Mouse (Mus musculus): ENCODE data around the gene Jade2. TPM values are rescaled to one million over a fixed set of nuclear protein-coding genes. Genes with fewer than 3 reads are reported as not detected.

The Jade2 gene
- polyA plus RNA-seq, 1 experiment from 2014 or later, result 1.8 TPM

DNA sequence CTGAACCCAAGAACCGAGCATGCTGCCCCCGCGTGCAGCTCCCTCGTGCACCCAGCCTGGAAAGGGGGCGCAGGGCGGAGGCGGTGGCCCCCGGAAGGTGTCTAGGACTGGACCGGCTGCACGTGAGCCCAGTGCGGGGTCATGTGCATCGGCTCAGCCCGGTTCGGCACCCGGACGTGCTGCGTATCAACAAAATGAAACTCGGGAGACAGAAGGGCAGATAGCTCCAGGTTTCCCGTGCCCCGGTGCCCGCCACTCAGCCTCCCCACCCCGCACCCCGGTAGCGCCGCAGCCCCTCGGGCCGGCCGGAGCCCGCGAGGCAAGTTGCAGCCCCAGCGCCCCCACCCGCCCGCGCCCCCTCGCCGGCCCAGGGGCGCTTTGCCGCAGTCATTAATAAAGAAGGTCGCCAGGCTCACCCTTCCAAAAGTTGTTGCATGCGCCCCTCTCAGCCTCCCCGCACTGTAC lies 805 bp downstream of the Jade2 start:
- H3K4me3 ChIP-seq, result peak overlapping the region; percentile 71
- 1% methylated on average over 41 of the region's 41 CpGs for WGBS
- peak overlapping the region; percentile 90 for H3K27ac ChIP-seq
- no peak for ATAC-seq (ENCODE audit: insufficient number of reproducible peaks, insufficient read depth, low FRiP score, low TSS enrichment)
- peaks cover 10% of the 10 kb centered on the region; the same call in 1 of the 2 replicates for H3K27me3 ChIP-seq
- H3K4me1 ChIP-seq, result peaks cover 24% of the 10 kb centered on the region
- peak overlapping the region; percentile 95 for H3K4me2 ChIP-seq (replicated peaks)
- no peaks in the 10 kb centered on the region for H3K36me3 ChIP-seq
- no peaks in the 10 kb centered on the region for H3K9me3 ChIP-seq
- peak overlapping the region; percentile 85 for H3K9ac ChIP-seq

DNA sequence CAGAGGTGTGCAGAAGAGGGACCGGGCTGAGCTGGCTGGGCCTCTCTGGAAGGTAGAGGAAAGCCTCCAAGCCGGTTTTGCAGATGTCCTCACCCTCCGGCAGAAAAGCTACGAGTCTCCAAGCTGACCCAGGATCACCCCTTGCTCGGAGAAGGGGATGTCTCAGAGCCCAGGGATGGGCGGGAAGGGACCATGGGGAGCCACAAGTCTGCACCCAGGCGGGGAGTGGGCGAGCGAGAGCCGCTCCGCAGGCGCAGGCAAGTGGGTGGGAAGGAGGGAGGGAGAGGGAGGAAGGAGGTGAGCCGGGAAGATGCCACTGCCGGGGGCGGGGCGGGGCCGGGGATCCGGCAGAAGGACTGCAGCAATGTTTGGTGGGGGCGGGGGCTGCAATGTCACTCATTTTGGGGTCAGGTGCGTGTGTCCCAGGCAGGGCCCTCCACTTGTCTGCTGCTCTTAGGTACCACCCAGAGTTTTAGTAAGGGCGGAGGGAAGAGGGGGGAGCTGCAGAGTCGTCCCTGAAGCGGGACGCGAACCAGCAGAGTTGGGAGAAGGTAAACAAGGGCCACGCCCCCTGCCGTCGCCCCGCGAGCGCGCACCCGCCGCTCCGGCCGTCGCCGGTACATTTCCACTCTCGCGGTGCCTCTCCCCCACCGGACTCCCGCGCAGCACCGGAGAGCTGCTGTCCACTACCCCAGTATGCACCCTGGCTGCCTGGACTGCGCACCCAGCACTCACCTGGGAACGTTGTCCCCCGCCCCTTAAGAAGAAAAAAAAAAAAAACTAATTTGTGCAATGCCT lies 1.4 kb downstream of the Jade2 start:
- Histone ChIP-seq H3K27me3 (peaks cover 10% of the 10 kb centered on the region; the same call in 1 of the 2 replicates), H3K36me3 (no peaks in the 10 kb centered on the region), H3K9me3 (no peaks in the 10 kb centered on the region), H3K4me1 (peaks cover 24% of the 10 kb centered on the region), H3K4me2 (replicated peaks) (peak overlapping the region; percentile 95), H3K27ac (peak overlapping the region; percentile 90), H3K4me3 (peak overlapping the region; percentile 71), H3K9ac (peak overlapping the region; percentile 85)
- WGBS, result under 1% methylated on average over 47 of the region's 47 CpGs
- peak; percentile 67 for ATAC-seq (ENCODE audit: insufficient number of reproducible peaks, insufficient read depth, low FRiP score, low TSS enrichment)

DNA sequence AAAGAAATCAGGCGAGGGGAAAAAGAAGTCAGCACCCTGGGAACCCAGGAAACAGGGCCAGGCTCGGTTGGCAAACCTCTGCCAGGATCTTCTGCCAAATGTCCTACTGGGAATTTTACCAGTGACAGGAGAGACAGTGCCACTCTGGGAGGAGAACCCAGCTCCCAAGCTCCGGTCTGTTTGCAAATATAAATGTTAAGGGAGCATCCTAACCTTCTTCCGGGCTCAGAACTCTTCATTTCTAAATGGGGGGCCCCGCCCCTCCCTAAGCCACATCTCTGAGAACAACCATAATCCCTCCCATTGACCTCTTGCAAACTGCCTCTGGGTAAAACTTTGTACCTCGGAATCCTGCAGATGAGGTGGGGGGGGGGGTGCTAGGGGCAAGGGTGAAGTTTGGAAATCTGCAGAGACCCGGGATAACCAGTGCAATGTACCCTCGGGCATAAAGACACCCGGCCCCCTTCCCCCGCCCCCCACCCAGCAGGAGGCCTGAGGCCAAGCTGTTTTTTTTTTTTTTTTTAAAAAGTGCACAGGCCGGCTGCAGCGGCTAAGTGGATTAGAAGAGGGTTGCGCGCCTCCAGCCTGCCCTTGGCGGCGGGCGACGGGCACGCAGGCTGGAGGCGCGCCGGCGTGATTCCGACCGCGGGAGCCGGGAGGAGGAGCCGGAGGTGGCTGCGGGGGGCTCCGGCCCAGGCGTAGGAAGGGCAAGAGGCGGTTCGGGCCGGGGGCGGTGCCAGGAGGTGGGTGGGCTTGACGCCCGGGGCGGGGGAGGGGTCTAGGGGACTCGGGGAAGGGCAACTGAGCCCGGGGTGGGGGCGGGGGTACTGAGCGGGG lies 2.3 kb downstream of the Jade2 start:
- Histone ChIP-seq H3K4me1 (peaks cover 24% of the 10 kb centered on the region), H3K27ac (peak overlapping the region; percentile 90), H3K9me3 (no peaks in the 10 kb centered on the region), H3K36me3 (no peaks in the 10 kb centered on the region), H3K27me3 (peaks cover 10% of the 10 kb centered on the region; the same call in 1 of the 2 replicates), H3K4me2 (replicated peaks) (peak overlapping the region; percentile 95), H3K9ac (peak overlapping the region; percentile 85; the same call in 1 of the 2 replicates), H3K4me3 (peak overlapping the region; percentile 71)
- 3% methylated on average over 40 of the region's 42 CpGs for WGBS
- peak; percentile 72 for ATAC-seq (ENCODE audit: insufficient number of reproducible peaks, insufficient read depth, low FRiP score, low TSS enrichment)

DNA sequence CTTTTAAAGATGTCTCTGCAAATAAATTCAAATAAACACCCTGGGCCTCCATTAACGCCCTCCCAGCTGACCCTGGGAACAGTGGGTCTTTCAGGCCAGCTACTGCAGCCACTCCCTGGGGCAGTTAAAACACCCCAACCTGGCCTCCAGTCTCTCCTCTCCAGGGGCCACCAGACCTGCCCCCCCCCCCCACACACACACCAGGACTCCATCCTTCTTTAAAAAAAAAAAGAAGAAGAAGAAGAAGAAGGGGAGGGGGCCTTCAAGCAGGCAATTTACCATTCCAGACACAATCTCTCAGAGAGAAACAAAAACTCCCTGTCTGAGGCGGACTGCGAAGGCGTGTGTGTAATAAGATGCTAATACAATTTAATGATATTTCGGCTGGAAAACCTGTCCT lies 4.9 kb downstream of the Jade2 start:
- peaks cover 18% of the 10 kb centered on the region; the same call in 1 of the 2 replicates for H3K4me1 ChIP-seq

DNA sequence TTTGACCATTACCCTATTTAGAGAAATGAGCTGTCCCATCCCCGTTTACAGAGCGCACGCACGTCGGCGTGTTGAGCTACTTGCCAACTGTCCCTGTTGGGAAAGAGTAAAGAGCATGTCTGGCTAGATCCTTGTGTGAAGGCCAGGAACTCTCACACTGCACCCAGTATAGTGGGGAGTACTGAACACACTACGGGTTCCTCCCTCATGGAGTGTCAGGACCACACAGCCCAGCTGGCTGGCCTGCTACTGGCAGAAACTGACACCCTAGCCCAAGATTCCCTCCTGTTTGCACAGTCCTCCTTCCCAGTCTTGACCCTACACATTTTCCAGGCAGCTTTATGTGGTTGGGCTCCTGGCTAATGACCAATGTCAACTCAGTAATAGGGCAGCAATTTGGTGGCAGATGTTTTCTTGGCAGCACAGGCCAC lies 5.3 kb downstream of the Jade2 start:
- H3K4me3 ChIP-seq, result no peak overlapping the region
- no peaks in the 10 kb centered on the region for H3K9me3 ChIP-seq
- no peak overlapping the region for H3K9ac ChIP-seq
- 82% methylated on average over 7 of the region's 7 CpGs for WGBS
- H3K27ac ChIP-seq, result no peak overlapping the region; the same call in 1 of the 2 replicates
- H3K36me3 ChIP-seq, result no peaks in the 10 kb centered on the region
- no peaks in the 10 kb centered on the region for H3K27me3 ChIP-seq
- no peak overlapping the region for H3K4me2 ChIP-seq (replicated peaks)
- no peak for ATAC-seq (ENCODE audit: insufficient number of reproducible peaks, insufficient read depth, low FRiP score, low TSS enrichment)
- H3K4me1 ChIP-seq, result peaks cover 18% of the 10 kb centered on the region; the same call in 1 of the 2 replicates

More for the DNA sequence above, 4.9 kb downstream of the Jade2 start:
- WGBS, result 37% methylated on average over 5 of the region's 5 CpGs
- ATAC-seq (ENCODE audit: insufficient number of reproducible peaks, insufficient read depth, low FRiP score, low TSS enrichment), result no peak
- Histone ChIP-seq H3K36me3 (no peaks in the 10 kb centered on the region), H3K4me3 (no peak overlapping the region), H3K9me3 (no peaks in the 10 kb centered on the region), H3K27ac (peak overlapping the region; percentile 41; the same call in 1 of the 2 replicates), H3K27me3 (no peaks in the 10 kb centered on the region), H3K4me2 (replicated peaks) (no peak overlapping the region; the same call in 1 of the 2 replicates), H3K9ac (no peak overlapping the region)

DNA sequence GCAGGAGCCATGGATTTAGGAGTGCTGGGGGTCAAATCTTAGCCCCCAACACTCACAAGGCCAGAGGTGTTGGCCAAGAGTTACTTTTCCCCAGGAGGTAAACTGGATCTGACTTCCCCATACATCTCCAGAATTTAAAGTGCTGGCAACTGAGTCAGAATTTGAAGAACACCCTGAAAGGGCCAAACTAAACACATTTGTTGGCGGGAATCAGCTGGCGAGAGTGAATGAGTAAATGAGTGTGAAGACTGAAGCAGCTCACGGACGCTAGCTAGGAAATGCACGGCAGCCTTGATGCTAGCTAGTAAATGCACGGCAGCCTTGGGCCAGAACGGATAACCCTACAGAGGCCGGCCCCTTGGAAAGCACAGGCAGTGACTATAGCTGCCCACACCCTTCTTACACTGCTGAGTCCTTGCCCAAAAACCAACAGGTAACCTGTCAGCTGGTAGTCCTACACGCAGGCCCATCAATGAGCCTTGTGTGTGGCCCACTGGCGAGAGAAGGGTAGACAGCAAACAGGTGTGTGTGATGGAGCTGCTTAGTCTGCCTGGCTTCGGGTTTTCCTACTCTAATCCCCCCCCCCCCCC lies 6.6 kb downstream of the Jade2 start:
- no peaks in the 10 kb centered on the region for H3K36me3 ChIP-seq
- no peaks in the 10 kb centered on the region for H3K9me3 ChIP-seq
- no peak overlapping the region for H3K4me2 ChIP-seq (replicated peaks)
- H3K9ac ChIP-seq, result no peak overlapping the region
- H3K4me3 ChIP-seq, result no peak overlapping the region
- no peak overlapping the region for H3K27ac ChIP-seq
- WGBS, result 83% methylated on average over 11 of the region's 11 CpGs
- H3K27me3 ChIP-seq, result no peaks in the 10 kb centered on the region
- peaks cover 18% of the 10 kb centered on the region; the same call in 1 of the 2 replicates for H3K4me1 ChIP-seq
- ATAC-seq (ENCODE audit: insufficient number of reproducible peaks, insufficient read depth, low FRiP score, low TSS enrichment), result no peak

DNA sequence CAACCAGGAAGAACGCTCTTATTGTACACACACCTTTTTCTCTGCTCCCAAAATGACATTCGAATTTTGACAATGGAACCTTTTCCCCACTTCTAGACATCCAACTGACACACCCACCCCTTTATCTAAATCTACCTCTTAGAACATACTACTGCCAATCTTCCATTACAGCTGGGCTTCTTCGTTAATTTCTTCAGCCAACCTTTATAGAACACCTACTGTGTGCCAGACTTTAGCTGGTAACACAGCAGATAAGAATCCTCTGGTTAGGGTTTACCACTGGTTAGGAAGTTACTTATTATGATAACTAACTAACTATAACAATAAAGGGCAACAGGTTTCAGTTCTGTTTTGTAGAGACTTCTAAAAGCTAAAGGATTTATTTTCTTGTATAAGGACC lies 9.1 kb downstream of the Jade2 start:
- whole genome bisulfite sequencing, result 88% methylated on average over 3 of the region's 3 CpGs
- ATAC-seq (ENCODE audit: insufficient number of reproducible peaks, insufficient read depth, low FRiP score, low TSS enrichment), result no peak

DNA sequence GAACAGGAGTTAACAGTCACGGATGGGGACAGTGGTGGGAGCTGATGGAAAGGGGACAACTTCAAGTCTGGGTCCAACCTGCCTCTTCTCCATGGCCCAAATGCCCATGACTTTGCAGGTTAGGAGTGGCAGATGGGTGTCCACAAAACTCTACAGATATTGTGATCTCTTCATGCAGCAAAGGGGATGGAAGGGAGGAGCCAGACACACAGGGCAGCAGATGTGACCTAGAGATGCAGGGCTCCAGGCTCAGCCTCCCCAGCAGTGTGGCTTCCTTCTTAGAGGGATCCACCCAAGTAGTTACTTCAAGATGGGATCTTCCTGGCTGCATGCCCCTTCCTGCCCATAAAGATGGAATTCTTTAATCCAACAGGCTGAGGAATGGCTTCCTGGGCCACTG lies 9.6 kb downstream of the Jade2 start:
- no peak overlapping the region for H3K4me2 ChIP-seq (replicated peaks)
- no peak overlapping the region for H3K9ac ChIP-seq
- no peaks in the 10 kb centered on the region for H3K9me3 ChIP-seq
- no peaks in the 10 kb centered on the region for H3K27me3 ChIP-seq
- whole genome bisulfite sequencing, result 85% methylated on average over 1 of the region's 1 CpGs
- no peaks in the 10 kb centered on the region for H3K36me3 ChIP-seq
- peaks cover 7% of the 10 kb centered on the region; the same call in 1 of the 2 replicates for H3K4me1 ChIP-seq
- no peak overlapping the region for H3K27ac ChIP-seq
- no peak overlapping the region for H3K4me3 ChIP-seq
- no peak for ATAC-seq (ENCODE audit: insufficient number of reproducible peaks, insufficient read depth, low FRiP score, low TSS enrichment)

More for the DNA sequence above, 9.1 kb downstream of the Jade2 start:
- Histone ChIP-seq H3K9ac (no peak overlapping the region), H3K36me3 (no peaks in the 10 kb centered on the region), H3K4me2 (replicated peaks) (no peak overlapping the region), H3K9me3 (no peaks in the 10 kb centered on the region), H3K4me1 (peaks cover 11% of the 10 kb centered on the region; the same call in 1 of the 2 replicates), H3K4me3 (no peak overlapping the region), H3K27me3 (no peaks in the 10 kb centered on the region), H3K27ac (no peak overlapping the region)

DNA sequence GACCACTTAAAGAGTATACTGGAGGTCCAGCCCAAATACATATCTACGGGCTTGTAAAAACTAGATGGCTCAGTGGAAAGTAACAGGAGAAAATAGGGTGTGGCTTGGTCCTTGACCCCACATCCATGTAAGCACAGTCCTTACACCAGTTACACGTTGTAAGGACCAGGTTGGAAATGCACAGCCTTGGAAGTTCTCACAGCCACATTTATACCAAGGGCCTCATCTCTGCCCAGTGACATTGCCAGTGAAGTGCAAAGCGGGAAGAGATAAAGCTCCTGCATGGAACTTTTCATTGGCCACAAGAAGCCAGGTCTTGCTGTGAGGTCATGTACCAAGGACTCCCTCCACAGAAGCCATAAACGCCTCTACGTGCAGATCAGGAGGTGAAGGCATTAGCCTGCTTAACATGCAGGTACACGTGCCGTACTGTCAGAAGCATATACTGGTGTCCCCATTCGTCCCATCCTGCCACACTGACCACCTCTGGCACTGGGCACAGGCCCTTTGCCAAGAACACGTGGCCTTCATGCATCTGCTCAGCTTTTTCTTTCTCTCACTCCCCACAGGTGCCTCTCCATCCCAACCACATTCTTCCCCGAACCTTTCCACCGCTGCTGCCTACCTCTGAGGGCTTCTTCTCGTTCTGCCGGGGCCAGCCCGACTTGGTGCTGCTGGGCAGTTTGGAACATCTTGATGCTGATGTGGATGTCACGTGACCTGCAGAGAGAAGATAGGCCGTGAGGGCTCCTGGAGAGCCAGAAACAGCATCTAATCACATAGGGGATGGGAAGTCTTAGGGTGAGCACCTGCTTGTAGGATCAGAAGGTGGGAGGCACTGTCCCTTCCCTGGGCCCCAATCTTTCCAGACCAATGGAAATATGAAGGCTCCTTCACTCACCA lies 11.2 kb downstream of the Jade2 start:
- Histone ChIP-seq H3K27ac (no peak overlapping the region), H3K36me3 (no peaks in the 10 kb centered on the region), H3K4me1 (peaks cover 2% of the 10 kb centered on the region; the same call in 1 of the 2 replicates), H3K27me3 (no peaks in the 10 kb centered on the region), H3K4me3 (no peak overlapping the region), H3K9me3 (no peaks in the 10 kb centered on the region), H3K4me2 (replicated peaks) (no peak overlapping the region), H3K9ac (no peak overlapping the region)
- no peak for ATAC-seq (ENCODE audit: insufficient number of reproducible peaks, insufficient read depth, low FRiP score, low TSS enrichment)
- WGBS, result 88% methylated on average over 16 of the region's 16 CpGs

DNA sequence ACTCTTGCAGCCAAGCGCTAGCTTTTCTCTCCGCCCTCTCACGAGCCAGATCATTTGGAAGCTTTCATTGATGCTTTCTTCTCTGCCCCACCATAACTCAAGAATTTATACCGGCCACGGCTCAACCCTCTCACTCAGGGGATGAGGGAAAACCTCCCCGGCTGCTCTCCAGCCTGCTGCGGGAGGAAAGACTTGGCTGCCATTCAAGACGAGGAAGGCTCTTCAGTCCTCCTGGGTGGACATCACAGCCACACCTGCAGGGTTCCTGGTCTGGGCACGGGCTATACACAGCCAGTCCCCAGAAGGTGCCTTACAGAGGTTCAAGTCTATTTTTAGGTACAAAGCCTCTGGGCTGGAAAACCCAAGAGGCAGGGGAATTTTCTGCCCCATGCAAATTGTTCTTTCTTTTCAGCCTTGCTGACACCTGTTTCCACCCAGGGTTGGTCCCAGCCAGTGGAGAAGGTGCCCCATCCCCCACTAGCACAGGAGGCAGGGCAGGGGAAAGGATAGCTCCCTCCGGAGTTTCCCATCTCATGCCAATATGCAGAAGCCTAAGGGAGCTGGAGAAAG lies 12.8 kb downstream of the Jade2 start:
- H3K4me3 ChIP-seq, result no peak overlapping the region
- ATAC-seq (ENCODE audit: insufficient number of reproducible peaks, insufficient read depth, low FRiP score, low TSS enrichment), result no peak
- no peak overlapping the region for H3K9ac ChIP-seq
- no peaks in the 10 kb centered on the region for H3K36me3 ChIP-seq
- no peak overlapping the region for H3K27ac ChIP-seq
- no peaks in the 10 kb centered on the region for H3K9me3 ChIP-seq
- no peaks in the 10 kb centered on the region for H3K27me3 ChIP-seq
- H3K4me1 ChIP-seq, result 0 out of 2 replicates have a peak, but pooled peaks cover 4% of the 10 kb centered on the region
- H3K4me2 ChIP-seq (replicated peaks), result no peak overlapping the region
- 75% methylated on average over 10 of the region's 10 CpGs for WGBS
